ENCODE assay signal across 22 mouse cellular contexts in the genomic region with DNA sequence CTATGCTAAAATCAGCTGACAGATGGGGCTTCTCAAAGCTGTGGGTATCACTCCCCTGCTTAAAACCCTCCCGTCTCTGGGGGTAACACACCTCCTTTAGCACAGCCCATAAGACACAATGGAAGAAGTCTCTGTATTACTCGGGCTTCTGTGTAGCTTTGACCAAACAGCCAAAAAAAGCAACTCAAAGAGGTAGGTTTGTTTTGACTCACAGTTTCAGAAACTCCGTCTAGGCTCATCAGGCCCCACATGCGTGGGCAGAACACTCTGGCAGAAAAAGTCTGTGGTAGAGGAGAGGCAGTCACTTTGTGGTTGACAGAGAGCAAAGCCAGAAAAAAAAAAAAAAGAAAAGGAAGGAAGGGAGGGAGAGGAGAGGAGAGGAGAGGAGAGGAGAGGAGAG.
"Had no signal": no experiment of that assay in that cellular context is flagged by ENCODE, and none has a peak within 500 bp of the region (broad histone marks: within the 10 kb centered on the region; RNA-seq: fewer than 3 reads in every experiment).

No protein-coding gene starts in this region.

- H3K9ac ChIP-seq: lung, embryonic 15.5 days; midbrain, embryonic 12.5 days; neural tube, embryonic 13.5 days; neural tube, embryonic 15.5 days; stomach, embryonic 15.5 days had no signal

- DNase-seq: lung, adult 2 months; lung, postnatal 14 days; lung, postnatal 4 days; midbrain, embryonic 14.5 days; retina, postnatal 1 day; right cerebral cortex, adult 18-20 months; right cerebral cortex, postnatal 25 days; right cerebral cortex, postnatal 4 days; spleen, adult 18-20 months; thymus, adult 2 months; thymus, postnatal 25 days; thymus, postnatal 4 days had no signal

- H3K27ac ChIP-seq: lung, embryonic 15.5 days; midbrain, embryonic 10.5 days; midbrain, embryonic 12.5 days; neural tube, embryonic 13.5 days; neural tube, embryonic 15.5 days; stomach, embryonic 15.5 days; stomach, postnatal 0 days had no signal

- H3K4me3 ChIP-seq: lung, embryonic 15.5 days; midbrain, embryonic 10.5 days; midbrain, embryonic 12.5 days; myocyte; neural tube, embryonic 13.5 days; neural tube, embryonic 15.5 days; stomach, embryonic 15.5 days had no signal

- H3K9me3 ChIP-seq: lung, embryonic 15.5 days; midbrain, embryonic 10.5 days; midbrain, embryonic 12.5 days; neural tube, embryonic 13.5 days; neural tube, embryonic 15.5 days; stomach, embryonic 15.5 days had no signal

- H3K4me2 ChIP-seq: lung, embryonic 15.5 days; midbrain, embryonic 12.5 days; neural tube, embryonic 13.5 days; neural tube, embryonic 15.5 days; stomach, embryonic 15.5 days had no signal

- ATAC-seq: lung, postnatal 0 days; midbrain, embryonic 16.5 days had no signal

- H3K27me3 ChIP-seq: lung, embryonic 15.5 days; midbrain, embryonic 12.5 days; neural tube, embryonic 13.5 days; neural tube, embryonic 15.5 days; stomach, embryonic 15.5 days had no signal

- H3K4me1 ChIP-seq: lung, embryonic 15.5 days; midbrain, embryonic 10.5 days; midbrain, embryonic 12.5 days; neural tube, embryonic 13.5 days; neural tube, embryonic 15.5 days; stomach, embryonic 15.5 days had no signal

- H3K36me3 ChIP-seq: lung, embryonic 15.5 days; midbrain, embryonic 10.5 days; midbrain, embryonic 12.5 days; neural tube, embryonic 13.5 days; neural tube, embryonic 15.5 days; stomach, embryonic 15.5 days had no signal
